Mouse (Mus musculus) heart, postnatal 0 days (tissue): Measurements from ENCODE around the gene Tmem56.

ENCODE experiments used
- CTCF ChIP-seq: IDR thresholded peaks from 2 replicates; pipeline ENCODE4 v1.5.1; 2016; ENCODE audit warnings: antibody characterized with exemption, control low read depth, low read depth
- EP300 ChIP-seq: IDR thresholded peaks from 2 replicates; pipeline ENCODE4 v1.6.1; 2016; ENCODE audit warnings: antibody characterized with exemption, low read depth

GRCm38 (mm10) chr3:121185197-121185596 lies 97.7 kb downstream of the Tmem56 start:
- TF ChIP-seq CTCF = no peak
- no peak for TF ChIP-seq EP300
